Mouse (Mus musculus) G1E (cell line): ENCODE measurements around the gene Prkcb.

Experiments
- CTCF ChIP-seq: IDR thresholded peaks from 2 replicates; pipeline ENCODE4 v1.5.1; 2012; ENCODE audit warnings: low read depth, low read length, inconsistent platforms, mixed read lengths
- GATA1 ChIP-seq: IDR thresholded peaks from 2 replicates; pipeline ENCODE4 v1.6.1; 2012; ENCODE audit warnings: borderline replicate concordance, low read length, inconsistent platforms, mixed read lengths
- GATA2 ChIP-seq: IDR thresholded peaks from 2 replicates; pipeline ENCODE4 v1.6.1; 2012; ENCODE audit warnings: low read depth, low read length, inconsistent platforms, borderline replicate concordance
- POLR2AphosphoS5 ChIP-seq: IDR thresholded peaks from 2 replicates; pipeline ENCODE4 v1.6.1; 2012; ENCODE audit warnings: low read depth, low read length, inconsistent platforms; ENCODE audit not compliant: insufficient replicate concordance
- TAL1 ChIP-seq: conservative IDR thresholded peaks from 2 replicates; pipeline ENCODE4 v1.6.1; 2012; ENCODE audit warnings: low read depth, low read length, inconsistent platforms, mixed read lengths

DNA sequence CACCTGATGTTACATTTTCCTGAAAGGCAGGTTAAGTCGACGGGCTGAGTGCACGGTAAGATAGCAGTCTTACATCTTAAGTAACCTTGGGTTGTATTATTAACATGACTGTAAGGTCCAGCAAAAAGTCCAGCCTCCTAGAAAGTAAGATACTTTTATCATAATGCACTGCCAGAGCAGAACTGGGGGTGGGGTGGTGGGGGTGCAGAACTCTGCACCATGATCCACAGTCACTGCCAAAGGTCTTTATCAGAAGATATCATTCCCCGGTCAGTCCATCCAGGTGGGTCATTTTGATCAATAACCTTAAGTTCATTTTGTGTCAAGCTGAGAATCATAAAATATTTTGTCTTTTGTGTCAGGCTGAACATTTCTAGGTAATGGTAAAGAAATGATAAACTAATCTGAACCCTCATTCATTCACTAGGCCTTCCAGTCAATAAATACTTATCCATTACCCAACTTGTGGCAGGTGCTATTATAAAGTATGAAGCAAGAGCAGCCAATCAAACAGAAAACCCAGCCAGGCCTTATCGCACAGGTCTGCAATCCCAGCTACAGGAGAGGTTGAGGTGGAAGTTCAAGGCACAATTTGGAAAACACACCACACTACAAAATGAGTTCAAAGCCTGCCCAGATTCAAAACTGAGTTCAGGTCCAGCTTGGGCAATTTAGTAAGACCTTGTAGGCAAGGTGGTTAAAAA, 369.0 kb downstream of the Prkcb start:
- TF ChIP-seq CTCF = no peak
- TF ChIP-seq GATA1 = no peak
- no peak for TF ChIP-seq GATA2
- TF ChIP-seq POLR2AphosphoS5 = no peak
- no peak for TF ChIP-seq TAL1
